Mouse (Mus musculus) limb, embryonic 15.5 days (tissue): ENCODE measurements around the gene Nfkbib. TPM values are rescaled to one million over a fixed set of nuclear protein-coding genes. Genes with fewer than 3 reads are reported as not detected.

Experiments used
- ATAC-seq: fragments of 200-750 bp; cut with Nextera tagmentation; 2 replicates; pipeline ENCODE4 v1.8.0; 2017; ENCODE audit warnings: low read depth, moderate TSS enrichment; ENCODE audit not compliant: insufficient number of reproducible peaks, low FRiP score, low TSS enrichment
- H3K27ac ChIP-seq: fragments of 300-500 bp; sonication (generic); 2 replicates; pipeline ENCODE4 v1.5.1; 2015; ENCODE audit warnings: moderate library complexity, mild to moderate bottlenecking, inconsistent platforms
- H3K27me3 ChIP-seq: fragments of 300-500 bp; sonication (generic); 2 replicates; pipeline ENCODE4 v1.6.1; 2015; ENCODE audit warnings: inconsistent platforms
- H3K36me3 ChIP-seq: fragments of 300-500 bp; sonication (generic); 2 replicates; pipeline ENCODE4 v1.6.1; 2015; ENCODE audit warnings: inconsistent platforms
- H3K4me1 ChIP-seq: fragments of 300-500 bp; sonication (generic); 2 replicates; pipeline ENCODE4 v1.6.1; 2015; ENCODE audit warnings: inconsistent platforms
- H3K4me2 ChIP-seq: fragments of 300-500 bp; sonication (generic); 2 replicates; pipeline ENCODE4 v1.6.1; 2015; ENCODE audit warnings: mild to moderate bottlenecking, inconsistent platforms
- H3K4me3 ChIP-seq: fragments of 300-500 bp; sonication (generic); 2 replicates; pipeline ENCODE4 v1.5.1; 2015; ENCODE audit warnings: mild to moderate bottlenecking, inconsistent platforms
- H3K9ac ChIP-seq: fragments of 300-500 bp; sonication (generic); 2 replicates; pipeline ENCODE4 v1.6.1; 2015; ENCODE audit warnings: inconsistent platforms
- H3K9me3 ChIP-seq: fragments of 300-500 bp; sonication (generic); 2 replicates; pipeline ENCODE4 v1.6.1; 2016; ENCODE audit warnings: inconsistent platforms
- WGBS: fragments of 180-500 bp; shearing (Covaris S2); methylation state at CpG from one replicate; pipeline ENCODE4 v1.1.7; 2015; 5-methylcytosine and 5-hydroxymethylcytosine counted together
- polyA plus RNA-seq: library from polyadenylated mRNA; unstranded; fragments of >200 nt; fragmentation: Nextera tagmentation; extraction: Ambion mirVana; gene quantifications from 2 replicates; pipeline ENCODE4 v1.2.1, GENCODE M21; 2015

Nfkbib gene
- polyA plus RNA-seq, 1 experiment from 2014 or later, result 41.5 TPM

- no peak overlapping the region for H3K27ac ChIP-seq
- no peaks in the 10 kb centered on the region for H3K9me3 ChIP-seq
- peaks cover 26% of the 10 kb centered on the region for H3K4me1 ChIP-seq
- no peaks in the 10 kb centered on the region for H3K27me3 ChIP-seq
- no peak for ATAC-seq
- no peak overlapping the region for H3K9ac ChIP-seq
- no peak overlapping the region for H3K4me2 ChIP-seq
- H3K4me3 ChIP-seq, result no peak overlapping the region
- no peaks in the 10 kb centered on the region for H3K36me3 ChIP-seq
- 86% methylated on average over 3 of the region's 3 CpGs for WGBS
Observed at GRCm38 (mm10) chr7:28794496-28794895, 27.2 kb upstream of the Nfkbib start.

GRCm38 (mm10) chr7:28793834-28794233 lies 26.5 kb upstream of the Nfkbib start:
- Histone ChIP-seq H3K4me1 (peaks cover 32% of the 10 kb centered on the region), H3K27ac (no peak overlapping the region), H3K36me3 (no peaks in the 10 kb centered on the region), H3K9me3 (no peaks in the 10 kb centered on the region), H3K4me2 (no peak overlapping the region), H3K9ac (no peak overlapping the region), H3K27me3 (no peaks in the 10 kb centered on the region), H3K4me3 (no peak overlapping the region)
- WGBS, result 39% methylated on average over 2 of the region's 2 CpGs
- ATAC-seq, result no peak

- Histone ChIP-seq H3K4me1 (peaks cover 39% of the 10 kb centered on the region), H3K27me3 (no peaks in the 10 kb centered on the region), H3K4me2 (no peak overlapping the region), H3K36me3 (peaks cover 4% of the 10 kb centered on the region), H3K4me3 (no peak overlapping the region), H3K9me3 (no peaks in the 10 kb centered on the region), H3K27ac (no peak overlapping the region), H3K9ac (no peak overlapping the region)
- 76% methylated on average over 14 of the region's 14 CpGs for WGBS
- no peak for ATAC-seq
Observed at GRCm38 (mm10) chr7:28792391-28793185, 25.3 kb upstream of the Nfkbib start.

- Histone ChIP-seq H3K36me3 (peaks cover 13% of the 10 kb centered on the region), H3K9me3 (no peaks in the 10 kb centered on the region), H3K4me1 (peaks cover 35% of the 10 kb centered on the region), H3K9ac (no peak overlapping the region), H3K27ac (no peak overlapping the region), H3K4me2 (no peak overlapping the region), H3K4me3 (no peak overlapping the region), H3K27me3 (no peaks in the 10 kb centered on the region)
- ATAC-seq, result no peak
Observed at GRCm38 (mm10) chr7:28791706-28792105, 24.4 kb upstream of the Nfkbib start.

- ATAC-seq, result no peak
- WGBS, result 54% methylated on average over 8 of the region's 8 CpGs
- peaks cover 27% of the 10 kb centered on the region for H3K4me1 ChIP-seq
Observed at GRCm38 (mm10) chr7:28790066-28790806, 22.9 kb upstream of the Nfkbib start.

GRCm38 (mm10) chr7:28789235-28789634 lies 21.9 kb upstream of the Nfkbib start:
- Histone ChIP-seq H3K36me3 (peaks cover 32% of the 10 kb centered on the region), H3K9ac (no peak overlapping the region), H3K4me1 (peaks cover 27% of the 10 kb centered on the region), H3K27me3 (no peaks in the 10 kb centered on the region), H3K4me3 (no peak overlapping the region), H3K4me2 (no peak overlapping the region), H3K9me3 (no peaks in the 10 kb centered on the region), H3K27ac (peak overlapping the region; percentile 40)
- 42% methylated on average over 3 of the region's 3 CpGs for WGBS
- ATAC-seq, result no peak

More at GRCm38 (mm10) chr7:28790066-28790806, 22.9 kb upstream of the Nfkbib start:
- Histone ChIP-seq H3K36me3 (peaks cover 25% of the 10 kb centered on the region), H3K4me2 (no peak overlapping the region), H3K9ac (no peak overlapping the region), H3K9me3 (no peaks in the 10 kb centered on the region), H3K27ac (peak overlapping the region; percentile 40), H3K4me3 (no peak overlapping the region), H3K27me3 (no peaks in the 10 kb centered on the region)

- 53% methylated on average over 5 of the region's 5 CpGs for WGBS
- Histone ChIP-seq H3K4me3 (no peak within 1 kb of the TSS), H3K36me3 (peaks cover 39% of the 10 kb centered on the region), H3K9ac (no peak within 1 kb of the TSS), H3K27ac (peak within 1 kb of the TSS; percentile 40), H3K4me2 (no peak within 1 kb of the TSS), H3K4me1 (peaks cover 27% of the 10 kb centered on the region), H3K9me3 (no peaks in the 10 kb centered on the region), H3K27me3 (no peaks in the 10 kb centered on the region)
- no peak for ATAC-seq
Observed at GRCm38 (mm10) chr7:28788307-28789195, 21.2 kb upstream of the Nfkbib start, which contains the start of gene Rinl. Gene Rinl (plus strand): TSS chr7:28788969.

- Histone ChIP-seq H3K27me3 (no peaks in the 10 kb centered on the region), H3K4me1 (peaks cover 27% of the 10 kb centered on the region), H3K9ac (no peak overlapping the region), H3K9me3 (no peaks in the 10 kb centered on the region), H3K36me3 (peaks cover 42% of the 10 kb centered on the region), H3K4me3 (no peak overlapping the region), H3K27ac (no peak overlapping the region; the same call in 1 of the 2 replicates), H3K4me2 (no peak overlapping the region)
- 88% methylated on average over 9 of the region's 9 CpGs for WGBS
- no peak for ATAC-seq
Observed at GRCm38 (mm10) chr7:28787884-28788283, 20.6 kb upstream of the Nfkbib start.

- Histone ChIP-seq H3K4me1 (peaks cover 25% of the 10 kb centered on the region), H3K9me3 (no peaks in the 10 kb centered on the region), H3K4me3 (no peak overlapping the region), H3K4me2 (no peak overlapping the region), H3K9ac (no peak overlapping the region), H3K27ac (no peak overlapping the region), H3K27me3 (no peaks in the 10 kb centered on the region), H3K36me3 (peaks cover 53% of the 10 kb centered on the region)
- WGBS, result 67% methylated on average over 5 of the region's 5 CpGs
- ATAC-seq, result no peak
Observed at GRCm38 (mm10) chr7:28785161-28785560, 17.8 kb upstream of the Nfkbib start.

GRCm38 (mm10) chr7:28781261-28781663 lies 13.9 kb upstream of the Nfkbib start:
- WGBS, result 82% methylated on average over 8 of the region's 8 CpGs
- no peak for ATAC-seq
- Histone ChIP-seq H3K4me2 (no peak overlapping the region), H3K36me3 (peaks cover 59% of the 10 kb centered on the region), H3K9me3 (no peaks in the 10 kb centered on the region), H3K4me1 (peaks cover 7% of the 10 kb centered on the region), H3K27ac (peak overlapping the region; percentile 73; the same call in 1 of the 2 replicates), H3K9ac (no peak overlapping the region), H3K4me3 (no peak overlapping the region), H3K27me3 (no peaks in the 10 kb centered on the region)

GRCm38 (mm10) chr7:28780857-28781256 lies 13.5 kb upstream of the Nfkbib start:
- ATAC-seq, result no peak
- Histone ChIP-seq H3K9ac (no peak overlapping the region), H3K4me1 (peaks cover 7% of the 10 kb centered on the region), H3K36me3 (peaks cover 60% of the 10 kb centered on the region), H3K27ac (peak overlapping the region; percentile 73), H3K4me2 (no peak overlapping the region), H3K27me3 (no peaks in the 10 kb centered on the region), H3K9me3 (no peaks in the 10 kb centered on the region), H3K4me3 (no peak overlapping the region)
- WGBS, result 64% methylated on average over 7 of the region's 7 CpGs
